Mouse (Mus musculus): ENCODE measurements around the gene Dab1. TPM values are rescaled to one million over a fixed set of nuclear protein-coding genes. Genes with fewer than 3 reads are reported as not detected.

Gene Dab1
- total RNA-seq, 2 experiments from 2014 or later: 0.74 to 2.3 TPM

DNA sequence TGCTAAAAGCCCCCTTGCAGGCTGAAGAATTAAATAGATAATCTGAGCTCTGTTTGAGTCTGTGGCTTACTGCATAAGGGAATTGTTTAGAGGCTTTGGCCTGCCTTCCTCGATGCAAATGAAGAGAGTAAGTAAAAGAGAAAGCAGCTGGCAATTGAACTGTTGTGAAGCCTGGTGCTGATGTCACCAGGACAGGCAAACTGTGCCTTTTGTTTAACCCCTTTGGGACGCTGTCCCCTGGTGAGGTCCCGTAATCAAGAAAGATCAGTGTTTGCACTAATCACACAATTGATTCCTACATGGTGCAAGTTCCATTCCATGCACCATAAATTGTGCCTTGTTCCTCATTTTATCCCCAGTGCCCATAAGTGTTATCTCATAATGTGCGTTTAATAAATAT is 80.6 kb downstream of the Dab1 start:
- no peak for DNase-seq (ENCODE audit: low spot score in 2 of 2)

- DNase-seq (ENCODE audit: low spot score in 2 of 2): no peak
Measured at GRCm38 (mm10) chr4:103700392-103700791, 81.2 kb downstream of the Dab1 start.

DNA sequence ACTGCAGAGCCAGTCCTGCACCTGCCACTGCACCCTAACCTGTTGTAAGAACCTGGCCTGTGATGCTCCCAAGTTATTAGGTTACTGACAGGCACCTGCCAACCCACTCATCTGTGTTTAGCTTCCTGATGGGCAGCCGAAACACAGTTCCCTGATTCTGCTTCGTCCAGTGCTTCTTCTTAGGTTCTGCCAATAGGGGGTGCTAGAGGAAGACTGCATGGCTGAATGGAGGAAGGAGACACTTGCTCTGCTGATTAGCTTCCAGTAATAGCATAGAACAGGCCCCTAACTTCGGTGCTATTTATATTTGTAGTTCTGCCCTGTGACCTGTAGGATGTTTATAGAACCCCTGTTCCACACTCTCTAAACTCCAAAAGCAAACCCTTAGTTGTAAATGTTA is 83.0 kb downstream of the Dab1 start:
- peak in 1 of 2 experiments; percentile 5 for DNase-seq (ENCODE audit: low spot score in 2 of 2)

GRCm38 (mm10) chr4:103704477-103704876 is 85.3 kb downstream of the Dab1 start:
- DNase-seq (ENCODE audit: low spot score in 2 of 2): no peak

GRCm38 (mm10) chr4:103706501-103706900 is 87.3 kb downstream of the Dab1 start:
- no peak for DNase-seq (ENCODE audit: low spot score in 2 of 2)

DNA sequence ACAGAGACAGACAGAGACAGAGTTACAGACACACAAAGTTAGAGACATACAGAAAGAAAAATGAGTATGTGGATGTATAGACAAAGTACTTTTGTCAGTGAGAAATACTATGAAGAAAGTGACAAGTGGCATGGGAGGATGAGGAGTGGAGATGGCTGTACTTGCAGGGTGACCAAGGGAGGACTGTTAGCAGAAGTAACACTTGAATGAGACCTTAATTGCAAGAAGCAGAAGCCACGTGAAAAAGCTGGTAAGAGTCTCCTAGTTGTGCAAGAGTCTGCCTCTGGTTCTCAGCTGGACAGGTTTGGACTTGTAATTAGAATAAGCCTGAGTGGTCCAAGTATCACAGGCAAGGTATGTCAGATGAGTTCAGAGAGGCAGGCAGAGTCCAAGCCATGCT is 88.0 kb downstream of the Dab1 start:
- DNase-seq (ENCODE audit: low spot score in 2 of 2): no peak

GRCm38 (mm10) chr4:103711353-103711752 is 92.2 kb downstream of the Dab1 start:
- no peak for DNase-seq (ENCODE audit: low spot score in 2 of 2)

- no peak for DNase-seq (ENCODE audit: low spot score in 2 of 2)
Measured at GRCm38 (mm10) chr4:103713921-103714320, 94.8 kb downstream of the Dab1 start.

GRCm38 (mm10) chr4:103714991-103715390 is 95.8 kb downstream of the Dab1 start:
- DNase-seq (ENCODE audit: low spot score in 2 of 2): no peak

GRCm38 (mm10) chr4:103715568-103715967 is 96.4 kb downstream of the Dab1 start:
- no peak for DNase-seq (ENCODE audit: low spot score in 2 of 2)

- no peak for DNase-seq (ENCODE audit: low spot score in 2 of 2)
Measured at GRCm38 (mm10) chr4:103722738-103723137, 103.6 kb downstream of the Dab1 start.

- no peak for DNase-seq (ENCODE audit: low spot score in 2 of 2)
Measured at GRCm38 (mm10) chr4:103726486-103726885, 107.3 kb downstream of the Dab1 start.

- DNase-seq (ENCODE audit: low spot score in 2 of 2): no peak
Measured at GRCm38 (mm10) chr4:103737185-103737584, 118.0 kb downstream of the Dab1 start.

GRCm38 (mm10) chr4:103751249-103751855 is 132.2 kb downstream of the Dab1 start:
- DNase-seq (ENCODE audit: low spot score in 2 of 2): no peak

DNA sequence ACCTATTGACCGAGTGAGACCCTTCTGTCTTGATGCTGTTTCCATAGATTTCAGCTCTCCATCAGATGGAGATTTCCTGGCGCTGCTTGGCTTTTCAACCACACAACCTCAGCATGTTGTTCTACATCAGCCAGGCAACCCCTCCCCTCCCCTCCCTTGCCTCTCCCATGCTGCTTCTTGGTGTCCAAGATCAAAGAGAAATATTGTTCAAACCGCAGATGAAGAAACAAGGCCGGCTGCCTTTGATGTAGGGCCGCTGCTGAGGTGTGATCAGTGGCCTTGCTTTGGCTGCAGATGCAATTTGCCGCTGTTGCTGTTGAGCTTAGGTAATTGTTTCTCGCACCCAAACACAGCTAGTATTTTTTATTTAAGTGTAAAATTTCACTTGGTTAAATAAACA is 135.4 kb downstream of the Dab1 start:
- DNase-seq (ENCODE audit: low spot score in 2 of 2): no peak

- DNase-seq (ENCODE audit: low spot score in 2 of 2): no peak
Measured at GRCm38 (mm10) chr4:103757241-103757640, 138.1 kb downstream of the Dab1 start.

DNA sequence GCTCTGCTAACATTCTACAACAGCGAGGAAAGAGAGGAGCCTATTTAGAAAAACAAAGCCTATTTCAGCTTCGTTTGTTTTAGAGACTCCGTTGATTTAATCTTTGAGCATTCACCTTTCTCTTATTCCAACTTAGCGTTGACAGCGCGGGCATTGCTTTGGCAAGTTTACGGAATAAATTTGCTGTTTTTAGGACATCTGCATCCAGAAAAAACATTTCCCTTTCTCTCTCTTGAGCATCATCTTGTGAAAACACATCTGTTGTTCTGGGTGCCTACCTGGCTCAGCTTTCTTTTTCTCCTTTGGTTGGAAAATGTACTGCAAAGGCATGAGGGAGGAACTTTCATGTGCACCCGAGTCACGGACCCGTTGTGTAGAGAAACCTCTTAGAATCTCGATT is 143.3 kb downstream of the Dab1 start:
- no peak for DNase-seq (ENCODE audit: low spot score in 2 of 2)

DNA sequence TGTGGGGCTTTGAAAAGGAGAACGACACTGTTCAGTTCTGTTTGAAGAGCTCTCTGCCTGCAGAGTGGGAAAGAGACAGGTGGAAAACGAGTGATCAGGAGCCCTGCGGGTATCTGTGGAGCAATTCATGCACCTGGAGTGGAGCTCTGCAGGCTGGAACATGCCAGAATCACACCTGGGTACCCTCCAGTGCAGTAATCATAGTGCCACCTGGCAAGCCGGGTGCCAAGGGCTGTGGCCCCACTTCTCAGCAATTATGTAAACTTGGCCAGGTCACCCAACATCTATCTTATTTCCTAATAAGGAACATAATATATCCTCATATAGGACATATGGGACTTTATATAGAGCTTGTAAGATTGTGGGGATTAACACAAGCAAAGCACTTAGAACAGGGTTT is 156.6 kb downstream of the Dab1 start:
- no peak for DNase-seq (ENCODE audit: low spot score in 2 of 2)

DNA sequence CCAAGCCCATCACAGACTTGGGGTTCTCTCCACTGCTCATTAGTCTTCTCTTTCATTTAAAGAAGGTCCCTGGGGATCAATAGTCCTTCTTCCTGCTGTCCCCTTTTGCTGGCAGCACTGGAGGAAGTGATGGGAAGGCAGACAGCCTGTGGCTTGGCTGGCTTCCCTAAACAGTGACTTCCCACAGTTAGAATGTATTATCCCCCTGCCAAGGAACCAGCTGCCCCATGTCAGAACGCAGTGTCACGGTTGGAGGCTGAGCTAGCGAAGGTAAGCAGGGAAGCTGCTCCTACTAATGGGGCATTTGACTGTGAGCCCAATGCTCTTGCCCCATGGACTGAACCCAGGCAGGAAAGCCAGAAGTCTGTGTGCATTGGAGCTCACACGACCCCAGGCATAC is 162.2 kb downstream of the Dab1 start:
- no peak for DNase-seq (ENCODE audit: low spot score in 2 of 2)

DNA sequence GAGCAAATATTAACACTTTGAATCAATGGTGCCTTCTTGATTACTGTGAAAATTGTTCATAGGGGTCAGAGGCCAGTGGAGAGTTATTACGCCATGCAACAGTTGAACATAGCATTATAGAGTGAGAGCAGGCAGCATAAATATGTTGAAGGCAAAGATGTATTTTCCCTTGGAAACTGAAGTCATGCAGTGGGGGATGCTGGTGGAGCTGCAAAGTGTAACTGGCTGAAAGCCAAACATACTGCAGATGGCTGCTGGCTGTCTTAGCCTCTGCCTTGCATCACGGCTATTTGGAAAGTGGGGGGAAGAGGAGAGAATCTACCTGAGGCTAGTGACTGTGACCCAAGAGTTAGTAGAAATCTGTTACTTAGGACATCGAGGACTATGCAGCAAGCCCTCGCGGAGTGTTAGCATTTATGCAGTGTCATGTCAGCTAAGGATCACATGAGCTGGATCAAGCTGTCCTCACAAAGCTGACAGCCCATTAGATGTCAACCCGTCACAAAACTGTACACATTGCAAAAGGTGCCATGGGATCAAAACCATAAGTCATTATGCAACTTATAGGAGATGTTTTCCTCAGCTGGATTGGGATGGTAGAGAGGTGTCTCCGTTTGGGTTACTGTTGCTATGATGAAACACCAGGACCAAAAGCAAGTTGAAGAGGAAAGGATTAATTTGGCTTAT is 164.5 kb downstream of the Dab1 start:
- no peak for DNase-seq (ENCODE audit: low spot score in 2 of 2)

GRCm38 (mm10) chr4:103793589-103794312 is 174.6 kb downstream of the Dab1 start:
- no peak for DNase-seq (ENCODE audit: low spot score in 2 of 2)

DNA sequence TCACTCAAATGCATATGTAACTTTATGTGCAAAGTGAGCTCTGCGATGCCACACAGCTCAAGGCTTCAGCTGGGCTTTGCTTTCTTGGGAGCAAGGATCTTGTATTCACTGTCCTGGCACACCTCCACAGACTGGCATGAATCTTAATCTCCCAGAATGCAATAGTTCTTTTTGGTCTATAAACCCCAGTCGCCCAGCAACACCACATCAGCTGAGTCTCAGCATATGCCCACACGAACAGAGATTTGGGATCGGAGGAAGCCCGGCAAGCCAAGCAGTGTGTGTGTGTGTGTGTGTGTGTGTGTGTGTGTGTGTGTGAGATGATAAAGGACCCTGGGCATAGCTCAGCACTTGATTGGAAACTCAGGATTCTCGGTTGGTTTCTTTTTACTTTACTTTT is 177.3 kb downstream of the Dab1 start:
- no peak for DNase-seq (ENCODE audit: low spot score in 2 of 2)
